Mouse (Mus musculus): Measurements from ENCODE around the gene Abhd12. TPM values are rescaled to one million over a fixed set of nuclear protein-coding genes. Genes with fewer than 3 reads are reported as not detected.
A peak's percentile ranks its signal among the peaks of the same experiment; 100 is the strongest.

Abhd12 gene
- total RNA-seq, 2 experiments from 2014 or later = 40.3 to 48.8 TPM

DNA sequence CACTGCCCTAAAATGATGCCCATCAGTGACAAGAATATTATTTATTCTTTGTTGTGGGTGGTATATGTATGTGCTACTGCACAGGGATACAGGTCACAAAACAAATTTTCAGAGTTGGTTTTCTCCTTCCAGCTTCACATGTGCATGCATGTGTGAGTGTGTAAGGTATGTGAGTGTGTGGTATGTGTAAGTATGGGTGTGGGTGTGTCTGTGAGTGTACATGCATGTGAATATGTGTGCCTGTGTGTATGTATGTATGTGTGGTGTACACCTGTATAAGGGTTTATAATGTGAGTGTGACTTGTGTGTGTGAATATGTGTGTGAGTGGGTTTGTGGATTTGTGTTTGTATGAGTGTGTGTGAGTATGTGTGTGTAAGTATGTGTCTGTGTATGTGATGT is 49.4 kb downstream of the Abhd12 start:
- DNase-seq = peak in 1 of 2 experiments; percentile 1

DNA sequence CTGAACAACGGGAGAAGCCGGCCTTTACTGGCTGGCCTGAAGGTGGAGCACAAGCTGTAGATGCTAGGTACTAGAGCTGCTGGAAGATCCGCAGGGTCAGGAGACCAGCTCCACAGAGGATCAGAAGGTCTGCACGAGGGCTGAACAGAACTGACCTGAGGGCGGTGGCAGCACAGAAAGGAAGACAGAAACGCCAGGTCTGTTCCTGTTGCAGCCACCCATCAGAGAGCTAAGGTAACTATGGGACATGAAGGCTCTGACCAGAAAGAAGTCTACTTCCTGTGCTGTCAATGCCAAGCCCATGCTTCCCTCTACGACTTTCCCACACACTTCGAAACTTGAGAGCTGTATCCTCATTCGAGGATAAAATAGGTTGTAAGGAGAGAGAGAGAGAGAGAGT is 53.3 kb downstream of the Abhd12 start:
- peak in 1 of 2 experiments; percentile 9 for DNase-seq

DNA sequence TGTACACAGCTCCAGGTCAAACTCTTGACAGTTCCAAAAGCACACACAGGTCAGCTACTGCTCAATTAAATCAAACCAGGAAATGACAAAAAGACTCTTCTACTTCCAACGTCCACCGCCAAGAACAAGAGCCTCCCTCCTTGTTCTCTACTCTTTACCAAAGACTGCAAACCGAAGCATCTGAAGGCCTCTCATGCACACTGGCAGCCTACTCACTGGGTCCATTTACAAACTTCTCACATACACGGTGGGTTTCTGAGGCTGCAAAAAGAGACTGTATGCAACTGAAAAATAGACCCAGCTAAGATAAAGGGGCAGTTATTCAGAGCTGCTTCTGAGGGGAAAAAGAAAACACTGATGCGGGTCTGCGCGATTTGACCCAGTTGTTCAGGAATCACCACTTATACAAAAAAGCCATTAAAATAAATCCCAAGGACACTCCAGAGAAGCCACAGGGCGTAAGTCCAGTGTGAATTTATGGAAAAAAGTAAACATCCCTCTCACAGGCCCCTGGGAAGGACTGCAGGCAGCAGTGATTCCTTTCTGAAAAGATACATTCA is 57.0 kb downstream of the Abhd12 start:
- peak in 1 of 2 experiments; percentile 0 for DNase-seq

DNA sequence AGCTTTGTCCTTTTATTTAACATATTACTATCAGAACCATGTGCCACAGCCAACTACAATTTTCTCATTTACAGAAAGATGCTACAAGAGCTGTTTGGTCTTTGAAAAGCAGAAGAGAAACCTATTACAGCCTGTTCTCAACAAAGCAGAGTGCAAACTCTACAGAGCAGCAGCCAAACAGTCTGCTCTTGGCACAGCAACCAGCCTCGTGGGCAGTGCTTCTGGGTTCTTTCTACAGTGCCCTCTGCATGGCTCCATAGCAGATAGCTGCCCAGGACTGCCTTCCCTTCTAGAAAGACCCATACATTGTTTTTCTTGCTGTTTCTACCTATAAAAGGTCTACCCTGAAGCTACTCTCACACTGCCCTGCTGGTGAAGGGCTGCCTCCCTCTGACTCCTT is 59.7 kb downstream of the Abhd12 start:
- peak; percentile 53 to 73 for DNase-seq

DNA sequence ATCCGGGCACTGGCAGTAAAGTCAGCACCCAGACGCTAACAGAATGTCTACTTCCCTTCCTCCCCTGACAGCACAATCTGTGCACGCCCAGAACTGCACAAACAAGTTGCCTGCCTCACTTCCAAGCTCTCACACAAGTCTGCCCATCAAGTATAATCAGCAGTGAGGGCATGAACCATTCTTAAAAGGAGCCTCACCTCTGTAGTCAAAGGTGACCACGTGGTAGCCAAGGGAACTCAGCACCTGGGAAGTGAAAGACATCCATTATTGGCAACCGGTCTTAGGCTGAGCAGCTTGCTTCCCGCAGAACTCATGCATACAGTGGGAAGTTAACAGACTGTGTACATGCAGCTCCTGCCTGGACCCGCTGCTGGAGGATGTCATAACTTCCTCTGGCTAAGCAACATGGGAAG is 62.5 kb downstream of the Abhd12 start:
- peak in 1 of 2 experiments; percentile 54 for DNase-seq

DNA sequence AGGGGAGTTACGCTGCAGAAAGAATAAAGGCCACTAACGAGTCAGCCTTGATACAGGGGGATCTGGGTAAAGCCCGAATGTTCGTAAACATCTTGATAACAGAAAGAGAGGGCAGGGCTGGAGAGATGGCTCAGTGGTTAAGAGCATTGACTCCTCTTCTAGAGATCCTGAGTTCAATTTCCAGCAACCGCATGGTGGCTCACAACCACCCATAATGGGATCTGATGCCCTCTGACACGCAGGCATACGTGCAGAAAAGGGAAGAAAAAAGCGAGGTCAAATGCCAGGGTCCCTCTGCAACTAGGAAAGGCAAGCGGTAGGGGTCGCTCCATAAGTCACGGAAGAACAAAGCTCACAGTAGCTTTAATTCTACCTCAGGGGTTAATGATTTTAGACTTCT is 63.4 kb downstream of the Abhd12 start:
- no peak for DNase-seq

DNA sequence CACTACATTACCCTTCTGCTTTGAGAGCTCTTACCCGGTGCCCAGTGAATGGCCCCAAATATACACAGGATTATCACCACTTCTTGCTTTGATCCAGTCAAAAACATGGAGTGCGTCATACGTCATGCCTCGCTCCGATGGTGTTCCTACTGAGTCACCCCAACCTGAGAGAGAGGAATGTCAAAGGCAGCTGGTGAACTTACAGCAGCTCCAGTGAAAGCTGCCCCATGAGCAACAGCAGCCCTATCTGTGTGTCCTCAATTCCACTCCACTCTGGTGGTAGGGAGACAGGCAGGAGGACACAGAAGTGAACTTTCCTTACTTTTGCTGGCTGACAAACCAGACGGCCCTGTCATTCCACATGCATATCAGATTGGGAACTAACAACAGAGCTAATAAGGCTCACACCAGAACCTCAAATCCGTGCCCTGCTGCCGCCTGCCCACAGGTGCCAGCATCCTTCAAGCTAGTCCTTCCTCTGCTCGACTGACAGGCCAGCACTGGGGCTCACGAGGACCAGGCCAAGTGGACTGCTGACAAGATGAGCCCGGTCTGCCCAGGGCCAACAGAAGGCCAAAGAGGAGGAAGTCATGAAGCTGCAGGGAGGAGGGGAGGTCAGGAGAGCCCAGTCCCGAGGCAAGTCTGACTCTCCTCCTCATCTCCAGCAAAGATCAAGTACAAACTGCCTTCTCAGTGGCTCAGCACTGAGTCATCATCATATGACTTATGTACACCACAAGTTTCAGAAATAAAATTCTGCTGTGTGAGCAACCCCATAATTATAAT is 64.7 kb downstream of the Abhd12 start:
- peak in 1 of 2 experiments; percentile 73 for DNase-seq

DNA sequence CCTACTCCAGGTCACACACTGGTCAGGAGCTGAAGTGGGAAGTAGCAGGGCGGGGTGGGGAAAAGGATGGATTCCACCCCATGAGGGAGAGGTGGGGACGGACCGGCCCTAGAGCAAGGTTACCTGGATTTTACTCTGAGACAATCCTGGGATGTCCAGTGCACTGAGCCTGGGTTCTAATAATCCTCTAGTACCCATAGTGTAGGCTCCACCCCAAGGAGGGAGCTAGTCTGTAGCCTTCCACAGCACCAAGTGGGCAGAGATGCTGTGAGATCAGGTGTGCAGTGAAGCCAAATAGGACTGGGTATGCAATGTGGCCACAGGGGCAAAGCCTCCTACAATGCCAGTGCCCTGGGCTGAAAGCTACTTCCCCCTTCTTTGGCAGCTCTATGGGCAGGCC is 66.8 kb downstream of the Abhd12 start:
- no peak for DNase-seq

DNA sequence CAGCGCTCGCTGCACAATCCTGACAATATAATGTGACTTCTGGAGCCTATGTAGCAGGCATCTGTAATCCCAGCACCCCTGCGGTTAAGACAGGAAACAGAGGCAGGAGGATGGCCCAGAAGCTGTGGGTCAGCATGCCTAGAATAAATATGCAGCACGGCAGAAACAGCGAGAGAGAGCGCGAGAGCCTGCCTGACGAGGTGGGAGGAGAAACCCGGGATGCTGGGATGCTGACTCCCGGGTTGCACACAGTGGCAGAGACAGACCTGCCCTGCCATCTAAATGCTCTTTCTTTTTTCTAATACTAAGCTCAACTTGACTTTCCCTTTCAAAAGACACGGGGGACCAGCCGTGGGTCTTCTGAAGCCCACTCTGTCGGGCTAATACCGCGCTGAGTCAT is 67.6 kb downstream of the Abhd12 start:
- DNase-seq = peak in 1 of 2 experiments; percentile 64

DNA sequence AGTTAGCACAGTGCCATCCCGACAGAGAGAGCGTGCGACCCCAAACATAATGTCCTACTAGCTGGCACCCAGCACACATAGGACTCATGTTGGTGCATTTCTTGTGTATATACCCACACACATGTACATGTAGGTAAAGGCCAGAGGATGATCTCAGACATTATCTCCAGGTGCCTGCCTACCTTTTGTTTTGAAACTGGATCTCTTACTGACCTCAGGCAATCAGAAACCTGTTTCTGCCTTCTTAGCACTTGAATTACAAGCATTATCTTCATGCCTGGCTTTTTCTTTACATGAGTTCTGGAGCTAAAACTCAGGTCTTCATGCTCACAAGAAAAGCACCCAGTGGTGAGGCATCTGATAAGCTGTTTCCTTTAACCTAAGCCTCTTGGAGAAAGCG is 68.6 kb downstream of the Abhd12 start:
- no peak for DNase-seq

DNA sequence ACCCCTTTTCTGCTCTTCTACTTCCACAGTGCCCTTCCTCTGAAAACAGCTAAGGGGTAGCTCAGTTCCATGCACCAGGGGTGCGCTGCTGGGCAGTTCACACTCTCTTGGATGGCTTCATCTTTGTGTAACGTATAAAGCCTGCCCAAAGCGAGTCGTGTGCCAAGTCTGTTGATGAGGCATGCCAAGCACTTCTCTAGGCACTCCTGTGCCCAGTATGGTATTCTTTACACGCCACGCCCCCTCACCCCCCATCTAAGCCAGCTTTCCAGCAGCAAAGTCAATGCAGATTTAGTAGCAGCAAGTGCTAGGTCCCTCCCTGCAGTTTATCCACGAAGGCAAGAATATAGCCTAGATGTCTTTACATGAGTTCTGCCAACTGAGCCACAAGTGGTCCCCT is 69.9 kb downstream of the Abhd12 start:
- peak; percentile 51 to 60 for DNase-seq

DNA sequence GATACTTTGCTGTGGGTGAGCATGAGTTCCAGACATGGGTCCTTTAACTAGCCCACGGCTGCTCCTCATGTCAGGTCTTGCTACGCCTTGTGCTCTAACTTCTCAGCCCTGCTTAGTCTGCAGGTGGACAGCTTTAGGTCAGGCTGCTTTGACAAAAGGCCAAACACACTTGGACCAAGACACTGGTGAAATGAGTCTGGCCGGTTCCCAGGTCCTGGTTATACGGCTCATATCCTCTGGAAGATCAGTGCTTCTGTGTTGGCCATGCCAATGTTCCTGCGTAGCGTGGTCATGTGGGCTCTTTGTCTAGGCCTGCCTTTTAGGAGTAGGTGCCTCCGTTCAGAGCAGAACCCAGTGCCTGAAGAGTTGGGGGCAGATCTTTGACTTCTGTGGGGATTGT is 72.5 kb downstream of the Abhd12 start:
- DNase-seq = peak; percentile 54 to 55

DNA sequence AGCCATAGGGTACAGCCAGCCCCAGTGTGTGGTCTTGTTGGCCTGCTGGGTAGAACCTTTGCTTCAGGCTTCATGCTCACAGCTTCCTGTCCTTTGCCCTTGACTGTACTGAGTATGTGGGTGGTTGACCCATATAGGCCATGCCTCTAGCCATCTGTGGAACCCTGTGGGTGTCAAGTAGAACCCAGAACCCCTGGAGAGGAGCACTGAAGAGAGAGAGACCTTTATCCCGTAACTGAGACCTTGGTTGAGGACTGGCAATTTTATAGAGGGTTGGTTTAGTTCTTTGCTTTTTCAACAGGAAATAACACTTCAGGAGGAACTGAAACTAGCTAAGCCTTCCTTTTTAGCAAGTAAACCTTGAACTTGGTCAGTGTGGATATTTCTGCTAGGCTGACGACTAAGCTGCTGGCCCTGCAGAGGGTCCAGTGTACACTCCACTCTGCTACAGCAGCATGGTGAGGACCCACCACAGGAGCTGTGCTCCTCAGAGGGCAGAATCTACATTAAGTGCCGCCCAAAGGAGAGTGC is 73.6 kb downstream of the Abhd12 start:
- DNase-seq = no peak

DNA sequence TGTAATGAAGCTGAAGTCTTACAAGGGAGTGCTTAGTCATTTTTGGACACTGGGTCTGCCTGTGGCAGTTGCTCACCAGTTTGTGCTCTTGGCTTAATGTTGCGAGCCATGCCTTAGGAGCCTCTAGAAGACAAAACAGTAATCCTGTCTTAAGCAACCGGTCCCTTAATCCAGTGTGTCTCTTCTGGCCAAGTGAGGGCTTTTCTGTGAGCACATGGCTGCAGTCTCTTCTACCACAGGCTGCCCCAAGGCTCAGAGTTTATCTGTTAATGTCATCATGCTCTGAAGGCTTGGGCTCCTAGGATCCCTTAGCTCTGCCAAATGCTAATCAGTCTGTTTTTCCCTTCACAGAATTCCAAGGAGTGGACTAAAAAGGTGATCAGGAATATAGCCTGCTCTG is 74.5 kb downstream of the Abhd12 start:
- no peak for DNase-seq

DNA sequence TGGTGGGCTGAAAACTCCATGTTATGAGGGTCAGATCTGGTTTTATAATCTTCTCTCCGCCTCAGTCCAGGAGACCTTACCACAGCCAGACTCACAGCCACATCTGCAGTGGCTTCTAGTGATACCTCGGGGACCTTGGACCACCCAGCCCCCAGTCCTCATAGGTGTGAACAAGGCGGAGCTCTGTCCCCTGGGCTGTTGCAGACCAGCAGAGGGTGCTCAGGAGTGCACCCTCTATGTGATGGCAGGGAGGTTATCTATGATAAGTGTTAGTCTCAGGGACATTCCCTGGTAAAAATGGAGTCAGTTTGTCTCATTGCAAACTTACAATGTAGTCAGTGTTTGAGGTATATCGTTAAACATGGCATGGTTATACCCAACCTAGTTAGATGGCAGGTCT is 75.9 kb downstream of the Abhd12 start:
- DNase-seq = no peak

DNA sequence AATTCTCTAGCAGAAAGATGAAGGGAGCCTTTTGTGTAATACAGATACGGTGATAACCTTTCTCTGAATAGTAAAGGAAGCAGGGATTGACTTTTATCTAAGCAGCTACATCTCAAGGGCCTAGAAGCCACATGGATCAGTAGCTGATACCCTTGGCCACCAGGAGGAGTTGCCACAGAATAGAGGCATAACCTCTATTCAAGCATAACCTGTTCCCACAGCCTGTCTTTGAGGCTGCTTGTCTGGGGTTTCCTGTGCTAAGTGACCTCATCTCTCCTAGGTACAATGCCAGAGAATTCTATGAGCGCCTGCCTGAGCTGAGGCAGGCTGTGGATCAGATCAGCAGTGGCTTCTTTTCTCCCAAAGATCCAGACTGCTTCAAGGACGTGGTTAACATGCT is 76.4 kb downstream of the Abhd12 start:
- no peak for DNase-seq

DNA sequence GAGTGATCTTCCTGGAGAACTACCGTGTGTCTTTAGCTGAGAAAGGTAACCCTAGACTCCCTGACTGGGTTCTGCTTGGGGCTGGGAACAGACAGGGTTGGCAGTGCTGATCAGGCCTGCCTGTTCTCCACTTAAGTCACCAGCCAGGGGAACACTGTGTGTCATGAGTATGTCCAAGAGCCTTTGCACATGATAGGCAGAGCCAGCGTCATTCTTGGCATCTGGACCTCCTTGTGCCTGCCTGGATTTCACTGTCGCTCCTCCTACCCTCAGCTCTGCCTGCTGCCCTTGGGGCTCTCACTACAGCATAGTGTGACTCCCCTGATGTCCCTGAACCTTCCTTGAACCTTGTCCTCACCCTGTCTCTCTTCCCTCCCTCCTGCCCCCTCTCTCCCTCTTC is 78.1 kb downstream of the Abhd12 start:
- peak; percentile 69 to 89 for DNase-seq

DNA sequence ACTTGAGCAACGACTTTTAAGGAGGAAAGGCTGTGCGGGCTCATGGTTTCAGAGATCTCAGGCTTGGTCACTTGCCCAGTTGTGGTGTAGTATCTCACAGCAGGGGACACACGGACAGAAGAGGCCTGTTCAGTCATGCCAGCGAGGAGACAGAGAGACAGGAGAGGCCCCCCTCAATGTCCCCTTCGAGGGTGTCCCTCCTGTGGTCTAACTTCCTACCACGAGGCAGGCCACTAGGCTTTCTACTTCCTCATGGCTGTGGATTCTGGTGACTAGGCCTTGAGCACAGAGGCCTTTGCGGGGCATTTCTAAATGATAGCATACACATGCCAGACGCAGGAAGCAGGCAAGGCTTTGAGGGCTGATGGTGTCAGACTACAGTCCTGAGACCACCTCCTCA is 81.6 kb downstream of the Abhd12 start:
- no peak for DNase-seq

DNA sequence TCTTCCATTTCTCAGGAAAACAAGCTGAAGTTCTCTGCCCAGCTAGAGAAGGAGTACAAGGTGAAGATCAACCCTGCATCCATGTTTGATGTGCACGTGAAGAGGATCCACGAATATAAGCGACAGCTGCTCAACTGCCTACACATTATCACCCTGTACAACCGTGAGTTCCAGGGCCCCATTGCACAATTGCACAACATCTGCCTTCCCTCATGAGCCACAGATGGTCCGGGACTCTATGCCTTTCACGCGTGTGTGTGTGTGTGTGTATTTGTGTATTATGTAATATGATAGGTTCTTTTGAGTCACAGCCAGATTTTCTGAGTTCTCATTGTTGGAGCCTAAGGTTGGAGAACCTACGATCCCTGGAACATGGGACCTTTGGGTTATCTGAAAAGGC is 83.8 kb downstream of the Abhd12 start:
- no peak for DNase-seq

DNA sequence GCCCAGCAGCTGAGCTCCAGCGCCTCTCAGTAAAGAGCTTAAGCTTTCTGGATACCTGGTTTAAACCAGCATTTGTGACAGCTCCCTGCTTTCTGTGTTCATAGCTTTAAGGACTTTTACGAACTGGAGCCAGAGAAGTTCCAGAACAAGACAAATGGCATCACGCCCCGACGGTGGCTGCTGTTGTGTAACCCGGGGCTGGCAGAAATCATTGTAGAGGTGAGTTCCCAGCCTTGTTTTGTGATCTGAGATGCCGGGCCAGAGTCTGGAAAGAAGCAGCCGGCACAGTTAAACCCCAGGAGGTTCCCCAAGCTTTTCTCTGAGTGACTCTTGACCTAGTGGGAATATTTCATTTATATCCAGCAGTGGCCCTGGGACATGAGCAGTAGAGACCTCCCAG is 85.8 kb downstream of the Abhd12 start:
- DNase-seq = no peak

DNA sequence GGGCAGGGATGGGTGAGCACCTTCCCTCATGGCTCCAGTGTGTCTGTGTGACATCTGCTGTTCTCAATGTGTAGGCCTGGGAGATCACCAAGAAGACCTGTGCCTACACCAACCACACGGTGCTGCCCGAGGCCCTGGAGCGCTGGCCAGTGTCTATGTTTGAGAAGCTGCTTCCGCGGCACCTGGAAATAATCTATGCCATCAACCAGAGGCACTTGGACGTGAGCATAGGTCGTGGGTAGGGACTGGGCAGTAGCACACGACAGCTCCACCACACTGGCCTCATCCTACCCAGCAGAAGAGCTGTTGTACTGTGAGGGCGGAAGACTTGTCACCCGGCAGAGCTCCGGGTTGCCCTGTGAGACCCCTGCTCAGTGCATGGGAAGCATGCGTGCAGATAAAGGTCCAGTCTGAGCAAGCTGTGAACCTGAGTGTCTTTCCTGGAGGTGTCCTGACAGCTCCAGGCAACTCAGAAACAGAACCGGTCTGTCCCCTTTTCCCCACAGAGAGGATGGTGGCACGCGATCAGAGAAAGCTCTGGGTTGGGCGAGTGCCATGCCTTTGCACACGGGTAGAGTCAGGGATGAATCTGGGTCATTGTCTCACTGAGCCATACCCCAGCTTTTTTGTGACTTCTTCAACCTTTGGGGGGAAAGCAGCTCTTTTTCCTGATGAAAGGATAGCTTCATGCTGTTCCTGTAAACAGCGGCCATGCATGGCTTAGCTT is 87.7 kb downstream of the Abhd12 start:
- peak; percentile 53 to 60 for DNase-seq

DNA sequence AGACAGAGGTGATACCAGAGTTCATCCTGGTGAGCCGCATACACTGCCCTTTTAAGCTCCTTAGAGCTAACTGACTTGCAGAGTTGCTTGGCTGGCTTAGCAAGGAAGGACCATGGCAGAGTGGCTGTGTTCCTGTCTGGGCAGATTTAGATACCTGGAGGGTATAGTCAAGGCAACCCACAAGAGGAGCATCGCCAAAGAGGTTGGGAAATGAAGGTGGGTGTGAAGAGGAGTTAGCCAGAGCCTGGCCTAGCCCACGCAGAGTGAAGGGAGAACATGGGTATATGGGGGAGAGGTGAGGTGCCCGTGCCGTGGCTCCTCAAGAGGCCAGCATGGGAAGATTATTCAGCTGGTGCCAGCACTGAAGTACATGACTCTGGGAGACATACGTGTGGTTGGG is 91.7 kb downstream of the Abhd12 start:
- no peak for DNase-seq

DNA sequence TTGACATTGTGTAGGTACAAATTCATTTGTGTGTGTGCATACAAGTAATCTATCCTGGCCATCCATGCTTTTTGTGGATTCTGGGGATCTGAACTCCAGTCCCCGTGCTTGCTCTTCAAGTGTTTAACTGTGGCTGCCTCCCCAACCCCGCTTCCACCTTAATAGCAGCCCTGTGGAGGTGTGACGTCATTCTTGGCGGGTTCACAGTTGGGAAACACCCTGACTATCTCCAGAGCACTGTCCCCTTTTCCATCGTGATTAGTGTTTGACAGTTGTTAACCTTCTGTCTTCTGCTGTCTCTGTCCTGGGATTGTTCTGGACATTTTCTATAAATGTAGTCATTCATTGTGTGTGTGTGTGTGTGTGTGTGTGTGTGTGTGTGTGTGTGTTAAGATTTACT is 93.9 kb downstream of the Abhd12 start:
- no peak for DNase-seq
